Mouse (Mus musculus) naive thymus-derived CD4-positive, alpha-beta T cell, adult 2 months (primary cell): ENCODE results near the gene Tmem131l.
A peak's percentile ranks its signal among the peaks of the same experiment; 100 is the strongest.

Experiments
- DNase-seq: peaks from one replicate; pipeline ENCODE4 v3.0.0-alpha.2; 2011; ENCODE audit warnings: low read depth

Gene Tmem131l

GRCm38 (mm10) chr3:84048729-84049175 is 8.8 kb upstream of the Tmem131l start:
- DNase-seq = no peak

- DNase-seq = peak; percentile 69
Observed at GRCm38 (mm10) chr3:84046206-84046605, 6.2 kb upstream of the Tmem131l start.

DNA sequence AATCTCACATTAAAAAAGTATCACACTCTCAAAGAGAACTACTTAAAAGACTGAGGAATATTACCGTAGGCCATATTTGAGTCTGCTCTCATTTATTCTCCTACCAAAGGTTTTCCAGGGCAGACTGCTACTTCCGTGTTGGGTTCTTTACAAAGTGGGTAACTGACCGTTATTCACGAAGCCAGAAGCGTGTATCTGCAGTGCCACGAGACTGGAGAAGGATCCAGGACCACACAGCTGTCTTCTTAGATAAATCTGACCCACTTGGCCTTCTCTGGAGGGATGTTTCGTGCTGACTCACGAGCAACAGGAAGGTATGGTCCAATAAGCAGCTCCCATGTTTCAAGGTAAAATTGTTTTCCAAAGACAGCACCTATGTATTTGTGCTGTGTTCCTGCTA is 1.8 kb upstream of the Tmem131l start:
- DNase-seq = no peak

- peak; percentile 81 for DNase-seq
Observed at GRCm38 (mm10) chr3:84040476-84041082, 604 bp upstream of the Tmem131l start.

GRCm38 (mm10) chr3:84038981-84039645 is 862 bp downstream of the Tmem131l start:
- peak; percentile 69 for DNase-seq

- DNase-seq = no peak
Observed at GRCm38 (mm10) chr3:84038126-84038525, 1.8 kb downstream of the Tmem131l start.

GRCm38 (mm10) chr3:84037536-84037935 is 2.4 kb downstream of the Tmem131l start:
- no peak for DNase-seq

DNA sequence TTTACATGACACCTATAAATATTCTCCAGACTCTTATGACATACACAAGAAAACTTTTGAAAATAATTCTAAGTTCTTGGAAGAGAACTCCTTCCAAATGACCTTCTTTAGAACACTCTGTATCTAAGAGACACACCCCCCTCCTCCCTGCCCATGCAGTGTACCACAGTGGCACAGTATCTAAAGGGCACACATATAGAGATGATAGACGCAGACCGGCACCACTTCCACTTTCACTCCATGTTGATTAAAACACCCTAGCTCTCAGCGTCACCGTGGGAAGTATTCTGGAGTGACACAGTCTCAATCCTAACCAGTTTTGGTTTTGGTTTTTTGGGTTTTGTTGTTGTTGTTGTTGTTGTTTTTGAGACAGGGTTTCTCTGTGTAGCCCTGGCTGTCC is 3.1 kb downstream of the Tmem131l start:
- no peak for DNase-seq

GRCm38 (mm10) chr3:84035728-84036364 is 4.1 kb downstream of the Tmem131l start:
- DNase-seq = peak; percentile 28

DNA sequence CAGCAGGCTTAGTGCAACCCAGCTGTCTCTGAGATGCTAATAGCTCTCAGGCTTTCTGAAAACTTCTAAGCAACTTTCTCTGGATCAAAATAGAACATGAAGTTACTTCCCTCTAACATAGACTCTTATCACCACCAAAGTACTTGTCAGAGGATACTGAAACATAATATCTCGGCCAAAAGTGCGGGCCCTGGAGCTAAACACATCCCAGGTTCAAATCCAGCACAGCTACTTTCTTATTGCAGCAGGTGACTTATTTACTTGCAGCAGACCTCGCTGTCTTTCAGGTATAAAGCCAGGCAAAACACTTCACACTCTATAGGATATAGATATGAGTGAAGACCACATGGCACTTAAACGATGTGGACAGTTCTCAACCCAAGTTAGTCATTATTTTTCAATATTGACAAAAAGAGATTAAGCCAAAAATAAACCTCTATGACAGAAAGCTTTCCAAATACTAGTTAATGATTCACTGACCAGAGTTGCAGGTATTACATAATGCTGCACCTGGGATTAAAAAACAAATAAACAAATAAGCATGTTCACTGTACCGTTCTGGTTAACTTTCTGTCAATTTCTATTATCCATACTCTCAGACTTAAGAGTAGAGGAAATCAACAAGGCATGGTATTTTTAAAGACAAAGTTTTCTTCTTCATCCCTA is 5.7 kb downstream of the Tmem131l start:
- no peak for DNase-seq

GRCm38 (mm10) chr3:84032933-84033730 is 6.8 kb downstream of the Tmem131l start:
- no peak for DNase-seq

DNA sequence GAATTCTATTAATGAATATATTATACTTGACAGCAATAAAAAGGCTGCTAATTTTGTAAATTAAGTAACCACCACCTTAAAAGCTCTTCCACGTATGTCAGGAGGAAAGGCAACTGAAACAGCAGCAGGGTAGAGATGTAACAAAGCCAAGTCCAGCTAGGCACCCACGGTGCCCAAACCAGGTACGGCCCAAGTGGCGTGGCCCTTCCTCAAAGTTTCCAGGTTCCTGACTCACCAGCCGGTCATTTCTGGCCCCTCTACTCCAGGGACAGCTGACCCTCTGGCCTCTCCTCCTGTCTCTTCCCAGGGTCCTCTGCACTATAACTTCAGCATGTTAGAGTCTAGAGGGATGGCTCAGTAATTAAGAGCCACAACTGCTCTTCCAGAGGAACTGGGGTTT is 7.6 kb downstream of the Tmem131l start:
- DNase-seq = no peak

GRCm38 (mm10) chr3:84031216-84031615 is 8.8 kb downstream of the Tmem131l start:
- DNase-seq = no peak

- no peak for DNase-seq
Observed at GRCm38 (mm10) chr3:84028968-84029367, 11.0 kb downstream of the Tmem131l start.

DNA sequence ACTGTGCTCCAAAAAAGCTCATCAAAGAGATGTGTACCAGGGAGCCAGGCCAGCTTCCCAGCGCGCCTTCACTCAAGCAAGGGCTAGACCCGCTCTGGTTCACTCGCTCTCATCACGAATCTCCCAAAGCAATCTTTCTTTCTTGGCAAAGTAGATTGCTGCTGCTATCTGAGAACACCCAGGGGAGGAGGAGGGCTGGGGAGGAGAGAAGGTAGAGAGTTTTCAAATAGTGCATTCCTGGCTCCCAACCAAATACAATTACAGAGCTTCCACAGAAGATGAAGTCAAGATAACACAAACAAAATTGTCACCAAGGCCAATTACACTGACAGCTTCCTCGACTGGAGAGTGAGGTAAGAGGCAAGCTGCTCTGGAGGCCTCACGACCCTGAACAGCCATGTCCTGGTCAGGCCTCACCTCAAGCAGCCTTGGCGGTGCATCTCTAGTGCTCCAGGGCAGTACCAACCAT is 12.2 kb downstream of the Tmem131l start:
- no peak for DNase-seq

DNA sequence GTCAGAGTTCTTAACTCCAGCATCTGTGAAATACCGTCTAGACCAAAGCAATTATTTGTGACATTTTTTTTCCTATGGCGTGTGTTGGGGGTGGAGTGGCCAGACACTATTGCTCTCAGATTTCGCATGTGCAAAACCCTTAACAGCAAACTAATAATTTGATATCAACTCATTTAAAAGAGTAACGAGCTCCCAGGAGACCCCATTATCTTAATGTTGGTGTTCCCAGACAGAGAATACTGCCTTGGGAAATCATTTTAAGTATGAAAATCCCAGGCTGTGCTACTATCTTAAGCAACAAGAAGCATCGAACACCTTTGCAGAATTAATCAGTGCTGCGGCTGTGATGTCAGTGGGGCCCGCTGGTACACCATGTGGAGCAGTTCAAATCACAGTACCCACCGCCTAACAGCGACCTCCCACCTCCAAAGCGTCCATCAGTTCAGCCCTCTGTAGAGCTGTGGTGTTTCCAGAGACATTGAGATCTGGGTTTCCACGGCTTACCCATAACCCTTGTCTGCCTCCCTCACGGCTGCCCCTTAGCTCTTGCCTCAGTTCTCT is 15.4 kb downstream of the Tmem131l start:
- DNase-seq = no peak

- DNase-seq = no peak
Observed at GRCm38 (mm10) chr3:84022723-84023122, 17.3 kb downstream of the Tmem131l start.

GRCm38 (mm10) chr3:84022201-84022584 is 17.8 kb downstream of the Tmem131l start:
- no peak for DNase-seq

DNA sequence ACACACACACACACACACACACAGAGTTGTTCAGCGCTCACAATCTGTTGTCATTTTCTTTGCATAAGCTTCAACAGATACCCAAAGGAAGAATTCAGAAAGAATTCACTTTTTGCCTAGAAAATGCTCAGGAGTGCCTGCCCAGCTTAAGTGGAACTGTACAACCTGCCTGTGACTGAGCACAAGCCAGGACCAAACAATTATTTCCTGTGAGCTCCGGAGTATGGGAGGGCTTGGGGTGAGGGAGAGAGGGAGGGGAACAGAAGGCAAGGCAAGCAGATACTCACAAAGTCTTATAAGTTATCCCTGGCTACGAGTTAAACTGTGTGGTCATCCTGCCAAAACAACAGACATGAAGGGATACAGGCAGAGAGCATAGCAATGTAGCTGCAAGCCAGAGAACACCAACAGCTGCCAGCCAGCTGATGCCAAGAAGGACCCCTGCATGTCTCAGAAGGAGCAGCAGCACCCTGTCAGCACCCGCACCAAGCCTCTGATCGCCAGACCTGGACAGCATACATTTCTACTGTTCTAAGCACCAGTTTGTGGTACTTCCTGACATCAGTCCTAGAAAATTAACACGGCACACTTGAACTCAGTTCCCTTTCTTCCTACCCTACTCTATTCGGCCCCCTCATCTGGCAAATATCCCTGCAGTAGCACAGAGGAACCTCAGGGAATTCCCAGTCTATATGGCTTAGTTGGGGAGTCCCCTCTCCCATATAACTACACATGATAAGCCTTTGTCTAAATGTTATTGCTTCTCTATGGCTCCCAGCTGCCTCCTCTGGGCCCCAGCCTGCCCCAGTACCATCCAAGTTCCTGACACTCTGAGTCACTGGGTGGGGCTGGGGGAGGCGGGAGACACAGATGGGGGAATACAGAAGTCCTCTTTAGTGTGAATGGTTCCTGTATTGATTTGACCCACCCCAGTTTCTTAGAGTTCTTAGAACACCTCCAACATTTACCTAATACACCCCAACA is 18.5 kb downstream of the Tmem131l start:
- no peak for DNase-seq

- DNase-seq = no peak
Observed at GRCm38 (mm10) chr3:84020528-84020927, 19.4 kb downstream of the Tmem131l start.
